Mouse (Mus musculus): ENCODE measurements around the gene Slc6a8. TPM values are rescaled to one million over a fixed set of nuclear protein-coding genes. Genes with fewer than 3 reads are reported as not detected.

The Slc6a8 gene
- total RNA-seq (2021), result 10 to 100 TPM; 31.9 to 43.3 TPM
- long read RNA-seq, experiment 1, partial matches to known transcripts, result 3 of 8 reads
- long read RNA-seq, experiment 1, other reads (novel, unspliced or antisense), result 5 of 8 reads
- long read RNA-seq, experiment 2, partial matches to known transcripts, result 0 of 4 reads
- long read RNA-seq, experiment 2, other reads (novel, unspliced or antisense), result 1 of 4 reads

DNA sequence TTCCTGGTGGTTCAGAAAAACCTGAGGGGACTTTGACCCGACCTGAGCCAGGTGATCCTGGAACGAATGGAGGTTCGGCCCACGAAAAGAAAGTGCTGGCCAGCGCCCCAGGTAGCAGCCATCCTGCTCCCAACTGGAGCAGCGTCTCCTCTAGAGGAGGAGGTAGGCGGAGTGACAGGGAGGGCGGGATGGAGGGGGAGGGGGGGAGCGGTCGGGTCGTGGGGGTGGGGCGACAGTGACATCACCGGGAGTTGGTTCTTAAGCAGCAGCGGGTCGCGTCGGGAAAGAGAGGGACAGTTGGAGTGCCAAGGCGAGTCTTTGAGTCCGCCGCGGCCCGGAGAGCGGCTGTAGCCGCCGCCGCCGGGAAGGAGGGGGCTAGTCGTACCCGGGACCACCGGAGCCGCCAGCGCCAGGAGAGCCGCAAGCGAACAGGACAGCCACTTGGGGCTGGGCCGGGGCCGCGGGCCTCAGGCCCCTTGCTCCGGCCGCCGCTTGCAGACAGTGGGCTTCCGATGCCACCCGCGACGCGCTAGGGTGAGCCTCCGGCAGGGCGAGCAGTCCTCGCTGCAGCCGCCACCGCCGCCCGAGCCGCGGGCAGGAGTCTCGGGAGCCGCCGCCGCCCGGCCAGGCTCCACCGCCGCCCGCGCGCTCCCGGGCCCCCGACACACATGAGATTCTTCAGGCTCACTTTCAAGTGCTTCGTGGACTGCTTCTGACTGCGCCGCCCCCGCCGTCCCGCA, at the start of gene Slc6a8:
TSS of gene Slc6a8 (plus strand) at position 272 of the 740 bp plus-strand sequence.
- DNase-seq, result peak; percentile 84

DNA sequence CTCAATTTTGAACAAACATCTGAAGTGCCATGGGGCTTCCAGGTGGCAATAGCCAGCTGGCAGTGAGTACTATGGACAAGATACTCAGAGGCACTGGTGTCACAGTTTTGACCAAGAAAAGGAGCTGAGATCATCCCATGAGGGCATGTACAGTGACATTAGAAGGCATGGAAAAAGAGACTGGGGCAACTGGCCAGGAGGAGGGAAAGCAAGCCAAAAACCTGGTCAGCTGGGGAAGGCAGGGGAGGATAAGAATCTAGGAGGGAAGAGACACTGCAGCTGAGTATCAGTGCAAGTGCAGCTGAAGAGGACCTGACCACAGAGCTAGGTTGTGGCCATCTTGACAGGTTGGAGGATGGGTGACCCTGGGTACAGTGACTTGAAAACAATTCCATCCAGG, 46.0 kb upstream of the Slc6a8 start:
- DNase-seq, result no peak

DNA sequence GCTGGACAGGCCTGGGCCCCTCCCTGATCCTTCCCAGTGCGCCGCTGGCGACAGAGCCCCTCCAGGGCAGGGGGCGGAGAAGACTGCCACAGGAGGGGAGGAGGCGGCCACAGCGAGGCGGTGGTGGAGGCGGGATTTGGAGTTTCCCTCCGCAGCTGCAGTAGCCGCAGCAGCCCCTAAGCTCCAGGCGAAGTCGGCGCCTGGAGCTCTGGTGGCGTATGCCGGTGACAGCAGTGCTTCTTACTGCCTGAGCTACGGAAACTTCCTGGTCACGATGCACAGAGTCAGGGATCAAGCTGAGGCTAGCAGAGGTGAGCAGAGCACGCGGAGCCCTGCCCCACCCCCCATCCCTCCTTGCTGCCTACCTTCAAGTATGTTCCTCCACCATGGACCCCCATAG, 37.5 kb upstream of the Slc6a8 start:
- no peak for DNase-seq

DNA sequence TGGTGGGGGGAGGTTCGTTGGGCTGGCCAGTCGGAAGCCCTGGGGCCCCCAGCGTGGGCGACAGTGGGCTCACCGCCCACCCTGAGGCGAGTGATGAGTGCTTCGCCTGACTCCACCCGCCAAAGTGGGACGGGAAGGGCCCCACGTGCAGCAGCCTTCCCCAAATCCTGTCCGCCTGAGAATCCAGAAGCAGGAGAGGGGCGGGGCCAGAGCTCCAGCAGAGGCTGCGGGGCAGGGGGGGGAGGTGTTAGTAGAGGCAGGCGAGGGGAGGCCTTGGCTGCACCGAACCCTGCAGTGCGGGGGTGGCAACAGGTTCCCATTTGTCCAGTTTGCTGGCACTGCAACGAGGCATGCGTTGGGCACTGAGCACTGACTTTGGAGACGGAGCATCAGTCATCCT, 35.5 kb upstream of the Slc6a8 start:
- DNase-seq, result no peak

DNA sequence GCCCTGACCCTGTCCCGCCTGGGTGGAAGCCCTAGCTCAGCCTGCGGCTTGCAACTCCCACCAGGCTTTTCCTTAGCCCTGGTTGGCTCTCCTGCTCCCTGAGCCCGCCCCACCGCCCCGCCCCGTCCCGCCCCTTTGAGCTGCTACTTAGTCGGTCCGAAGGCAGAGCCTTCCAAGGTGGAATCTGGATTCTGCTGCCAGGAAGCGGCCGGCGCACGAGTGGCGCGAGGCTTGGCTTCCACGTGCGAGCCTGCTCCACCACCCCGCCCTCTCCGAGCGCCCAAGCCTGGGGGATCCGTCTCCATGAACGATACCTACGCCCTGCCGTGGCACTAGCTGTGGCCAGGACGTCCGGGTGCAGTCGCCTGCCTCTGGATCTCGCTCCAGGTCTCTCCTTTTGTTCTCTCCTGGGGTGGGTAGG, 33.7 kb upstream of the Slc6a8 start, which contains the start of gene Dusp9:
TSS of gene Dusp9 (plus strand) at position 165 of the 421 bp plus-strand sequence.
- peak; percentile 60 for DNase-seq

DNA sequence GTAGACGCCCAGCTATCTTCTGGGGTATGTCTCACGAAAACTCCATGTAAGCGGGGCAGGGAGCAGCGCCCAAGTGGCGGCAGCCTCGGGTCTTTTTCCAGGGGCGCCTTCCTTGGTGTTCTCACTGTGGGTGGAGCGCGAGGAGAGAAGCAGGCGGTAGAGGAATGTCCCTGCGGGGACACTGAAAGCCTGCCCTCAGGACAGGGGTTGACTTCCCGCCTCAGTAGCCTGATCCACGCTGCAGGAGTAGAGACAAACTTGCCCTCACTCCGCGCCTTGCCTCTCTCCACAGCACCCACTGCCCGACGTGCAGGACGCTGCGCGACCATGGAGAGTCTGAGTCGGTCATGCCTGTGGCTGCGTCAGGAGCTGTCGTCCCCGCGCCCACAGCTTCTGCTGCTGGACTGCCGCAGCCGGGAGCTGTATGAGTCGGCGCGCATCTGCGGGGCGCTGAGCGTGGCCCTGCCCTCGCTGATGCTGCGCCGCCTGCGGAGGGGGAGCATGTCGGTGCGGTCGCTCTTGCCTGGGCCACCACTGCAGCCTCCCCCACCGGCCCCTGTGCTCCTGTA, 33.0 kb upstream of the Slc6a8 start:
- DNase-seq, result no peak

DNA sequence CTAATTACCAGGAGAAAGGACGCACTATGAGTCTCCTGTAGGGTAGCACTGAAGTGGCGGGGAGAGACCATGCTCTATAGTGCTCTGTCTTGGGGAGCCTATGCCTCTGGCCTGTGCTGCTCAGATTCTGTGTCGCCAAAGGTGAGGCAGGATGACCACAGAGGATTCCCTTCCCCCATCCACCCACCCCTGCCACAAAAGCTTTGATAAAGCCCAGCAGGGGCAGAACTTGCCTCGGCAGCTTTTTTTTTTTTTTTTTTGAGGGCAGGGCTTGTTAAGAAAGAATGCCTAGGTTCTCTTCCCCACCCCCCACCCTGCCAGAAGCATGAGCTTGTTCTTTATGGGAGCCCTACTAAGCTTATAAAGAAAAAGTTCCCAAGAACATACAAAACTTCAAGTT, 27.8 kb upstream of the Slc6a8 start:
- no peak for DNase-seq

DNA sequence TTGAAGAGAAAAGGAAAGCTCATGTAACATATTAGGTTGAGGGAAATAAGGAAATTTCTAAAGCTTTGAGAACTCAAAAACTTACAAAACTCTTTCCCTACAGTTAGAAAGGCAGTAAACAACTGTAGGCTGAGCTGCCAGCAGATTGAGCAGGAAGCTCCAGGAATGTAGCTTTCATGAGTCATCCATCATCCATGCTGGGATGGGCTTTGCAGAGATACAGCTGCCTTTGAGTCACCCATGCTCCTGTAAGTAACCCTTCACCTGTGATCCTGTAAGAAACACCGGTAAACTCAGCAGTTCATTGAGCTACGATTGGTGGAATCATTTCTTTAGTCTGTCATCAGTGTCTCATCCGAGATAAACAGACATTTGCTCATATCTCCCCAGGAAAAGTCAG, 22.1 kb upstream of the Slc6a8 start:
- no peak for DNase-seq

DNA sequence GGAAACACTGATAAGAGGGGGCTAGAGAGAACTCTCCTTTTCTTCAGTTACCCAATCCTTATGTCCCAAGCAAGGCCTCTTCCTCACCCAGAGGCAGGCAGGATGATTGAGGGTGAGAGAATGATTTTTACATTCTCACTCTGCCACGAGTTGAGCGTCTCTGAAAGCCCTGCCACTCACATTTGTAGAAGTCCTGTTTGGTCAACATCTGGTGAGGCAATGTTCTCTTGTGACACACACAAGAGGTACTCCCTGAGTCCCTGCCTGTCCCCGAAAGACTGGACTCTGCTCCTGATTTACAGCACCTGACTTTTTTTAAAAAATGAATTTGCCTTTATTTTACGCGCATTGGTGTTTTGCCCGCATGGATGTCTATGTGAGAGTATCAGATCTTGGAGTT, 19.6 kb upstream of the Slc6a8 start:
- no peak for DNase-seq

DNA sequence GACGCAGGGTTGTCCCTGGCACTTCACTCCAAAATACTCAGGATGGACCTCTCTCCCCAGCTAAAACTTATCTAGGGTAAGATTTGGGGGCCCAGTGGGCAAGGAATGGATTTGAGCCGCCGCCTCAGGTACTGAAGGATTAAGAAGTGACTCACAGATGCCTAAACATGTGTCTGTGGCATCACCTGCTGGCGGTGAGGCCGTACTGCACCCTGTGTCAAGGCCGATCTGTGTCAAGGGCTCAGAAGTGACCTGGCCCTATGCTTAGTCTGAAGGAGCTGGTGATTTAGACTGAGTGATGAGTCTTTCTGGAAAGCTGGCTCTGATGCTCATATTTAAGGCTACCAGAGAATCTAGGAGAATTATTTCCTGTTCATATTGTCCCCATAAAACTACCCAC, 18.8 kb upstream of the Slc6a8 start:
- peak; percentile 79 for DNase-seq

DNA sequence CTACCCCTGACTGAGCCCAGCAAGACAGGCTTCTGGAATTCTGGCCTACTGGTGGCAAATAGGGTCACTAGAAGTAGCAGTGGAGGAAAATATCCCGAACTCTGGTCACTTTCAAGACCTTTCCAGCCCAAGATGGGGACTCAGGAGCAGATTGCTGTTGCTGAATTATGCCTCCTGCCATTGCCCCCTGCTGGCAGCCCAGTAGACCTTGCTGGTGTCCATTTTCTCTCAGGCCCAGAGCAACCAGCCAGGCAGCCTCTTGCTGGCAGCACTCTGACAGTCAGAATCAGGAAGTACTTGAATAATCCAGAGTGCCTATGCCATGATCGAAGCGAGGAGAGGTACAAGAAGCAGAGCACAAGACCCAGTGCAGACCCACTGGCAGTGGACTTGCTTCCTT, 17.4 kb upstream of the Slc6a8 start:
- peak; percentile 49 for DNase-seq

DNA sequence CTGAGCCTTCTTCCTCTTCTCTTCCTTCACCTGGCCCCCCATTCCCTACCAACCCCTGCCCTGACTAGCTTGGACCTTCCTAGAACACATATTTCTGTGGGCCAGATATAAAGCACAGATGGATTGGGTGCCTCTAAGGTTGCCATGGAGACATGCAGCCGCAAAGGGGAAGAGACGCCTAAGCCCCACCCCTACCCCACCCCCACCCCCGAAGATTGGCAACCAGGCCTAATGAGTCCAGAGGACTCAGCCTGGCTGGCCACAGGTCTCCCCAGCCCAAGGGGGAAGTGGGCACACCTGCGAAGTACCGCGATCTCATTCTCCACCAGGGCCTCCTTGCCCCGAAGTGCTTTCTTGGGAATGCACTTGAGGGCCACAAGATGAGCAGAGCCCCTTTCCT, 14.6 kb upstream of the Slc6a8 start:
- DNase-seq, result no peak

DNA sequence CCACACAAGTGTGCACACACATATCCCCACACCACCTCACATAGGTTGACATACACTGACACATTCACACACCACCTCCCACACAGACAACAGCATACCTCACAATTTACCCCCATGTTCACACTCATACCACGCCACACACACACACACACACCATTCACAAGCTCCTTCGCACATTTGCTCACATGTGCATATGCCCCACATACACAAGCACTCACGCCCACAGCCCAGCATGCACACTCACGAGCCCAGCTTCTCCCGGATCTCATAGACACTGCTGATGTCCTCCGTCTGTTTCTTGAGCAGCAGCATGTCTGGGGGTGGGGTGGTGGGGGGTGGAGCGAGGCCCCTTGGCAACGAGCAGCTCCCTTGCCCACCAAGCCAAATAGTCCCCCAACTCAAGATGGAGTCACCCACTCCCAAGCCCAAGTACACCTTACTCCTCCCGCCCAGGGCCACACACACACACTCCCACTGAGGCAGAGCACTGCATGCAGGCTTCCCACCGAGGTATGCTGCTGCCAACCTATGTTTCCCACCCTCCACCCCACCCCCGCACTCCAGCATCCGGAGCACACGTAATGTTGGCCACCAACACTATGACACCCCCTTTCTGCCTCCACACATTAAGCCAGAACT, 13.9 kb upstream of the Slc6a8 start:
- no peak for DNase-seq

DNA sequence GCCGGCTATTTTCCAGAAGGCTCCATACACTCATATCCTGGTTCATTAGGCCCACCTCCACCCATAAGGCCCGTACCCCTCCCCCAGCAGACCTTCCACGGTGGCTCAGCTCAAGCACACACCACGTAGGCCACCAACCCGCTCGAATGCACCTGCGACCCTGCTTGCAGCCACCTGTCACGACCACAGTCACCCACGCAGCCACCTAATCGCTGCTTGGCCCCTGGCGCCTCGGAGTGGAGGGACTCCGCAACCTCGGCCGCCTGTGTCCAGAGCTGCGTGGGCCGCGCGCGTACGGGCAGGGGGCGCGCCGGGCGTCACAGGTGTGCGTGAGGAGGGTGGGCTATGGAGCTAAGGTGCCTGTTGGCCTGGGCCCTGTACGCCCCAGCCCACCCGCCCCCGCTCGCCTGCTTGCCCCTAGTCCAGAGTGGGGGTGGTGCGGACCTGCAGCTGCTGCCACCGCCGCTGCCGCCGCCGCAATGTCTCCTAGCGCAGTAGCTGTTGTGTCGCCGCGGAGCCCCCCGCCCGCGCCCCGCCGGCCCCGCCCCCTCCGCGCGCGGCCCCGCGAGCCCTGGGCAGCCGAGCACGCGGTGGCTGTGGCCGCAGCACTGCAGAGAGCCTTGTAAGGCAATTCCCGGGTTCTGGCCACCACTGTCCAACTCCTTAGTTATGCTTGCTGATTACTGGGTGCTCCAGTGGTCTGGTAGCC, 13.2 kb upstream of the Slc6a8 start, which contains the start of gene Pnck:
TSS of gene Pnck (minus strand) at position 543 of the 709 bp plus-strand sequence.
- peak; percentile 33 for DNase-seq

DNA sequence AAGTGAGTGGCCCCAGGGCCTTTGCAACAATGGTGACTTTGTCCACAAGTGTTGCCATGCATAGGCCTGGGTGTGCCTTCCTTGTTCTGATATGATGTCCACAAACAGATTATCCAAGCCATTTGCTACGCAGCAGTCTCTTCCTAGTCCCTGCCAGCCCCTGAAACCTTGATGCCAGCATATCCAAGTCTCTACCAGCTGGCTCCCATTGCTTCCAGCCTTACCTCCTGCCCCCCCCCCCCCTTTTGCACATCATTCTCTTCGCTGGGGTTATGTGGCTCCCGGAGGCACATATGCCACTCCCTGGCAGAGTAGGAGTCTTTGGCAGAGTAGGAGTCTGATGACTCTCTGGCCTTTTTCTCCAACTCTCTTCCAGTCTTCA, 12.7 kb upstream of the Slc6a8 start:
- DNase-seq, result no peak

DNA sequence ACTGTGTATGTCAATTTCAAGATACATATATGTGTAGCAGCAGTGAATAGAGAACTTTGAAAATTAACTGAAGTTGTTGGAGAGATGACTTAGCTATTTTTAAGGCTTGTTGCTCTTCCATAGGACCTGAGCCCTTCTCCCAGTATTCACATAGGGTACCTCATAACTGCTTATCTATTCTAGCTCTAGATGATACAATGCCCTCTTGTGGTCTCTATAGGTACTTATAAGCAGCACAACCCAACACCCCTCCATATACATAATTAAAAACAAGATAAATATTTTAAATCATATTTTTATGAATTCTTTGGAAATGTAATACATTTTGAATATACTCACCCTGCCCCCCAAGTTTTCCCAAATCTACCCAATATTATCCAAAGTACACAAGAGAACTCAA, 9.8 kb upstream of the Slc6a8 start:
- DNase-seq, result no peak

DNA sequence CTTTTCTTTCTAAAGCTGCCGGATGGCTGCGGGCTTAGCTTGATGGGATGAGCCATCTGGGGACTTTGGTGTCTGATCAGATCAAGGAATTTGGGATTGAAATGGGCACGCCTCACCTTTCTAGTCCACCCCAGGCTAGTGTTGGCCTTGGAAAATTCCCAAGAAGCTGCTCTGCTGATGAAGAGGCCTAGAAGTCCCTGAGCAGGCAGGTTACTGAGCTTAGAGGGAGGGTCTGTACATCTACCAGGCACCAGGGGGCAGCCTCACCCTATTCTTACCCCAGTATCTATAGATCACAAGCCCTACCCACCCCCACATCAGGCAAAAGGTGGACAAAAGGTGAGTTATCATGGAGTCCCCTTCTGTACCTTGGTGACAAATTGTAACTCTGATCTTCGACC, 919 bp upstream of the Slc6a8 start:
- peak; percentile 59 for DNase-seq

DNA sequence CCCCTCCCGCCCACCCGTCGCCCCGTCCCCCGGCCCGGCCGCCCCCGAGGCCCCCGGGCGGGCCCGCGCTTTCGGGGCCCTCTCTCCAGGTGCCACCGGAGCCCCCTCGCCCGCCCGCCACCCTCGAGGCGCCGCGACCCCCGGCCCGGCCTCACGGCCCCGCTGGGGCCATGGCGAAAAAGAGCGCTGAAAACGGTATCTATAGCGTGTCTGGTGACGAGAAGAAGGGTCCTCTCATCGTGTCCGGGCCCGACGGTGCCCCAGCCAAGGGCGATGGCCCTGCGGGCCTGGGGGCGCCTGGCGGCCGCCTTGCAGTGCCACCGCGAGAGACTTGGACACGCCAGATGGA, 643 bp downstream of the Slc6a8 start:
- no peak for DNase-seq

DNA sequence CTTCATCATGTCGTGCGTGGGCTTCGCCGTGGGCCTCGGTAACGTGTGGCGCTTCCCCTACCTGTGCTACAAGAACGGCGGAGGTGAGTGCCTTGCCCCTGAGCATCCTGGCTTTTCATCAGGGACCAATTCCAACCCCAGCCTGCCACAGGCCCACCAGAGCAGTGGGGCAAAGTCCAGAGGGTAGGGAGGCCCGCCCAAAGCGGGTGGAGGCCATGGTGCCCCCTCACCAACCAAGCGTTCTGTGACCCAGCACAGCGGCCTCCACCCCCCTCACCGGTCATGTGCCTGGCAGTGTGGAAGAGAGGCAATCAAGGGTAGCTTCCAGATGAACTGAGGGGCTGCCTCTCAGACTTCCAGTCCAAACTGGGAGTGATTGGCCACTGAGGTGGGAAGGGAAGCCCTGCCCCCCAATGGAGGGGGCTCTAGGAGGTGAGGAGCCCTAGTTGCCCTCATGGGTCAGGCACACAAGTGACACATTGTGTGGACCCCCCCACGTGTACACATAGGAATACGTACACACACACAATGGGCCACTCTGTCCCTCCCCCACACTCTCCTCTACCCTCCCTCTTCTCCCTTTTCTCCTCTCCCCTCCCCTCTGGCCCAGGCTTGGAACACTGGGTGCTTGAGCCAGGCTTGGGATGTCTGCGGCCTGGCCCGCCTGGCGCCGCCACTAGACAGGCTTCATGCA, 1.2 kb downstream of the Slc6a8 start:
- DNase-seq, result peak; percentile 20

DNA sequence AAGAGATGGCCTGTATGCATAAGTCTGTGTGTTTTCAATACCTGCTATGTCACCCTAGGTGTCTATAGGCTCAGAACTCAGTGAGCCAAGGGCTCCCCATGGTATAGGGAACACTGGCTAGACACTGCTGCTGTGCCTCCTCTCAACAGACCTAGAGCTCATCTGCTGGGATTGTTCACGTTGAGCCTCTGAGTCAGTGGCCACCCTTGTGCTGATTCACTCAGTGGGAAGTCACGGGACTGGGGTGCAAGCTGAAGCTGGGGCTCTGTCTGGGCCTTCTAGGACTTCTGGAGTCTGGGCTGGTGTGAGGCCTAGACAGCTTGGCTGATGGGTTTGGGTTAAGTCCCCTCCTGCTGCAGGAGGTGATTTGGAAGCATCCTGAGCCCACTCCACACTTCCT, 2.3 kb downstream of the Slc6a8 start:
- DNase-seq, result no peak

DNA sequence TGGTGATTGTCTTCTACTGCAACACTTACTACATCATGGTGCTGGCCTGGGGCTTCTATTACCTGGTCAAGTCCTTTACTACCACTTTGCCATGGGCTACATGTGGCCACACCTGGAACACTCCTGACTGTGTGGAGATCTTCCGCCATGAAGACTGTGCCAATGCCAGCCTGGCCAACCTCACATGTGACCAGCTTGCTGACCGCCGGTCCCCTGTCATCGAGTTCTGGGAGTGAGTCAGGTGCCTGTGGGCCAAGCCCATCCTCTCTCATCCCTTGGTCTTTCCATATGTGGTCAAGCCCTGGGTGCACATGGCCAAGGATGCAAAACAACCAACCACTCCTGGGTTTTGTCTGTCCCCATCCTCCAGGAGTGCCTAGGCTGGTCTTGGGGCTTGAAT, 3.7 kb downstream of the Slc6a8 start:
- DNase-seq, result no peak

DNA sequence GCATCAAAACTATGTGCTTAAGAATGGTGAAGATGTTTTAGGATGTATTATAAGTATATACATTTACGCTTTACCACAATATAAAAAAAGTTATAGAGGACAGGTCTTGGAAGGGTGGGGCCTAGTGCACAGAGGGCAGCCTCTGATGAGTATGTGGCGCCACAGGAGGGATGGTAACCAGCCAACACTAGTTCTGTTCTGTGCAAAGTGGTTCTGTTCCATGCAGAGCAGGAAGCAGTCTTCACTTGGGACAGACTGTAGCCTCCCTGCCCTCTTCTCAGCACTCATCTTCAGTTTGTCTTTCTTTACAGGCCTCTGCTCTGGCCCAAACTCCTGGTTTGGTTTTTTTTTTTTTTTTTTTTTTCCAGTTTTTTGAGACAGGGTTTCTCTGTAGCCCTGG, 11.2 kb downstream of the Slc6a8 start:
- no peak for DNase-seq

All from adrenal gland, postnatal 10 days (tissue).